Mouse (Mus musculus) ES-E14 (cell line): Measurements from ENCODE around the gene Tns1.

Experiments
- CHD2 ChIP-seq: IDR thresholded peaks from 2 replicates; pipeline ENCODE4 v1.6.1; 2014; ENCODE audit warnings: mild to moderate bottlenecking, low read depth, low read length, inconsistent platforms
- ZC3H11A ChIP-seq: IDR thresholded peaks from 2 replicates; pipeline ENCODE4 v1.6.1; 2012; ENCODE audit warnings: low read depth, mild to moderate bottlenecking, inconsistent platforms, low read length, borderline replicate concordance
- ZNF384 ChIP-seq: IDR thresholded peaks from 2 replicates; pipeline ENCODE4 v1.6.1; 2012; ENCODE audit warnings: low read depth, low read length, inconsistent platforms

DNA sequence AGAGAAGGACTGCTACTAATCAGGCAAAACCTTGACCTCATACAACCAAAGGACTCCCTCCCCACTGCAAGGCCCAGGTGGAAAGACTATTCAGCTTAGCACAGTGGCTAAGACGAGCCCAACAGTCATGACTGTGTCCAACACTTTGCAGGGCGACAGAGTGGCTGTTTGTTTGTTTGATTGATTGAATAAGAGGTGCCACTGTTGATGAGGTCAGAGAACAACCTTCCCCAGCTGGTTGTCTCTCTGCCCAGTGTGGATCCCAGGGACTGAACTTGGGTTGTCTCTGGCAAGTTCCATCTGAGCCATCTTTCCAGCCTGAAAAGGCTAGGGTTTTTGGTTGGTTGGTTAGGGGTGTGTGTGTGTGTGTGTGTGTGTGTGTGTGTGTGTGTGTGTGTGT, 14.6 kb downstream of the Tns1 start:
- TF ChIP-seq ZC3H11A: no peak
- TF ChIP-seq CHD2: no peak
- TF ChIP-seq ZNF384: no peak
